Mouse (Mus musculus) ES-E14 (cell line): Measurements from ENCODE around the gene Ankmy2.
A peak's percentile ranks its signal among the peaks of the same experiment; 100 is the strongest.

Source experiments
- CHD2 ChIP-seq: IDR thresholded peaks from 2 replicates; pipeline ENCODE4 v1.6.1; 2014; ENCODE audit warnings: mild to moderate bottlenecking, low read depth, low read length, inconsistent platforms
- HCFC1 ChIP-seq: IDR thresholded peaks from 2 replicates; pipeline ENCODE4 v1.6.1; 2012; ENCODE audit warnings: low read length, inconsistent platforms, borderline replicate concordance; ENCODE audit not compliant: insufficient read depth
- MAFK ChIP-seq: IDR thresholded peaks from 2 replicates; pipeline ENCODE4 v1.6.1; 2014; ENCODE audit warnings: mild to moderate bottlenecking, low read depth, low read length, inconsistent platforms; ENCODE audit not compliant: insufficient read depth
- ZC3H11A ChIP-seq: IDR thresholded peaks from 2 replicates; pipeline ENCODE4 v1.6.1; 2012; ENCODE audit warnings: low read depth, mild to moderate bottlenecking, inconsistent platforms, low read length, borderline replicate concordance
- ZNF384 ChIP-seq: IDR thresholded peaks from 2 replicates; pipeline ENCODE4 v1.6.1; 2012; ENCODE audit warnings: low read depth, low read length, inconsistent platforms

GRCm38 (mm10) chr12:36156637-36157303 lies at the start of gene Ankmy2:
- 0 out of 2 replicates have a peak, but pooled peaks have one; percentile 40 for TF ChIP-seq ZC3H11A
- no peak for TF ChIP-seq ZNF384
- no peak for TF ChIP-seq CHD2
- TF ChIP-seq MAFK = no peak
- no peak for TF ChIP-seq HCFC1
